Mouse (Mus musculus) MEL (cell line): ENCODE data around the gene Itpr2. TPM values are rescaled to one million over a fixed set of nuclear protein-coding genes. Genes with fewer than 3 reads are reported as not detected.

Experiments used
- DNase-seq: peaks from one replicate; pipeline ENCODE4 v3.0.0; 2011; ENCODE audit warnings: low read depth, low spot score
- H3K27ac ChIP-seq: 2 replicates; pipeline ENCODE4 v1.5.1; 2012; ENCODE audit warnings: low read depth, mild to moderate bottlenecking, control low read depth, low read length, moderate library complexity; ENCODE audit not compliant: control insufficient read depth
- H3K27me3 ChIP-seq, 2 experiments: fragments of 150-350 bp in 1 of 2; sonication (generic) in 1 of 2; 2 replicates each; pipeline ENCODE4 v1.6.1; 2012; ENCODE audit warnings: low read length in 2 of 2, mild to moderate bottlenecking in 2 of 2, improper control_type of control experiment in 1 of 2, moderate library complexity in 1 of 2; ENCODE audit not compliant: insufficient read depth in 2 of 2, control insufficient read depth in 1 of 2
- H3K36me3 ChIP-seq, 2 experiments: 2 replicates each; pipeline ENCODE4 v1.6.1; 2012 to 2014; ENCODE audit warnings: low read length in 2 of 2, improper control_type of control experiment in 1 of 2, inconsistent platforms in 1 of 2, mild to moderate bottlenecking in 1 of 2; ENCODE audit not compliant: insufficient read depth in 2 of 2, control insufficient read depth in 1 of 2
- H3K4me1 ChIP-seq, 2 experiments: fragments of 150-350 bp in 1 of 2; sonication (generic) in 1 of 2; 2 replicates each; pipeline ENCODE4 v1.6.1; 2012; ENCODE audit warnings: low read length in 2 of 2, improper control_type of control experiment in 1 of 2, mild to moderate bottlenecking in 1 of 2; ENCODE audit not compliant: insufficient read depth in 2 of 2, control insufficient read depth in 1 of 2
- H3K4me3 ChIP-seq, 2 experiments: fragments of 150-350 bp in 1 of 2; sonication (generic) in 1 of 2; 2 replicates each; pipeline ENCODE4 v1.5.1; 2012; ENCODE audit warnings: low read depth in 2 of 2, low read length in 2 of 2, mild to moderate bottlenecking in 2 of 2, moderate library complexity in 2 of 2, control low read depth in 1 of 2, improper control_type of control experiment in 1 of 2; ENCODE audit not compliant: control insufficient read depth in 1 of 2, insufficient read depth in 1 of 2
- H3K79me2 ChIP-seq: 2 replicates; pipeline ENCODE4 v1.6.1; 2012; ENCODE audit warnings: mild to moderate bottlenecking, low read length, moderate library complexity; ENCODE audit not compliant: control insufficient read depth, poor library complexity, insufficient read depth
- H3K9ac ChIP-seq: 2 replicates; pipeline ENCODE4 v1.6.1; 2012; ENCODE audit warnings: low read depth, mild to moderate bottlenecking, control low read depth, low read length, moderate library complexity; ENCODE audit not compliant: control insufficient read depth, poor library complexity, severe bottlenecking
- H3K9me3 ChIP-seq: fragments of 150-350 bp; sonication (generic); replicated peaks from 2 replicates; pipeline ENCODE4 v1.6.1; 2012; ENCODE audit warnings: mild to moderate bottlenecking, low read length, improper control_type of control experiment, moderate library complexity; ENCODE audit not compliant: insufficient read depth
- CHD2 ChIP-seq: IDR thresholded peaks from 2 replicates; pipeline ENCODE4 v1.6.1; 2011; ENCODE audit warnings: low read length, improper control_type of control experiment
- CTCF ChIP-seq, 3 experiments: IDR thresholded peaks in 2 of 3; conservative IDR thresholded peaks in 1 of 3; 2 replicates each; pipeline ENCODE4 v1.5.1; 2011 to 2012; ENCODE audit warnings: low read length in 3 of 3, low read depth in 2 of 3, mild to moderate bottlenecking in 2 of 3, improper control_type of control experiment in 1 of 3, inconsistent platforms in 1 of 3, mixed read lengths in 1 of 3, moderate library complexity in 1 of 3; ENCODE audit not compliant: control insufficient read depth in 1 of 3, insufficient read depth in 1 of 3, poor library complexity in 1 of 3, severe bottlenecking in 1 of 3
- ELF1 ChIP-seq: IDR thresholded peaks from 2 replicates; pipeline ENCODE4 v1.6.1; 2014; ENCODE audit warnings: low read depth, mild to moderate bottlenecking, inconsistent platforms, low read length, improper control_type of control experiment, moderate library complexity
- EP300 ChIP-seq, 2 experiments: IDR thresholded peaks; 2 replicates each; pipeline ENCODE4 v1.6.1; 2011; ENCODE audit warnings: improper control_type of control experiment in 2 of 2, low read length in 2 of 2, low read depth in 1 of 2, mild to moderate bottlenecking in 1 of 2
- ETS1 ChIP-seq: IDR thresholded peaks from 2 replicates; pipeline ENCODE4 v1.6.1; 2012; ENCODE audit warnings: low read depth, mild to moderate bottlenecking, inconsistent platforms, low read length, improper control_type of control experiment, moderate library complexity
- GABPA ChIP-seq: IDR thresholded peaks from 2 replicates; pipeline ENCODE4 v1.6.1; 2012; ENCODE audit warnings: low read depth, mild to moderate bottlenecking, inconsistent platforms, low read length, improper control_type of control experiment, moderate library complexity
- GATA1 ChIP-seq: IDR thresholded peaks from 2 replicates; pipeline ENCODE4 v1.6.1; 2011; ENCODE audit warnings: low read depth, low read length, improper control_type of control experiment
- HCFC1 ChIP-seq: IDR thresholded peaks from 2 replicates; pipeline ENCODE4 v1.6.1; 2012; ENCODE audit warnings: low read depth, mild to moderate bottlenecking, inconsistent platforms, low read length, improper control_type of control experiment, moderate library complexity
- JUND ChIP-seq: IDR thresholded peaks from 2 replicates; pipeline ENCODE4 v1.6.1; 2011; ENCODE audit warnings: low read depth, mild to moderate bottlenecking, improper control_type of control experiment, low read length
- KAT2A ChIP-seq: conservative IDR thresholded peaks from 2 replicates; pipeline ENCODE4 v1.6.1; 2012; ENCODE audit warnings: low read depth, low read length, improper control_type of control experiment, inconsistent platforms
- MAFK ChIP-seq: IDR thresholded peaks from 2 replicates; pipeline ENCODE4 v1.6.1; 2011; ENCODE audit warnings: low read depth, mild to moderate bottlenecking, low read length, improper control_type of control experiment, borderline replicate concordance
- MAX ChIP-seq: IDR thresholded peaks from 2 replicates; pipeline ENCODE4 v1.6.1; 2011; ENCODE audit warnings: low read length, improper control_type of control experiment
- MAZ ChIP-seq: IDR thresholded peaks from 2 replicates; pipeline ENCODE4 v1.6.1; 2012; ENCODE audit warnings: low read depth, mild to moderate bottlenecking, inconsistent platforms, low read length, improper control_type of control experiment
- MXI1 ChIP-seq: IDR thresholded peaks from 2 replicates; pipeline ENCODE4 v1.6.1; 2011; ENCODE audit warnings: mild to moderate bottlenecking, low read depth, low read length, improper control_type of control experiment
- MYC ChIP-seq: IDR thresholded peaks from 2 replicates; pipeline ENCODE4 v1.6.1; 2011; ENCODE audit warnings: low read depth, mild to moderate bottlenecking, low read length, improper control_type of control experiment, moderate library complexity
- NELFE ChIP-seq: IDR thresholded peaks from 2 replicates; pipeline ENCODE4 v1.6.1; 2011; ENCODE audit warnings: low read depth, low read length, improper control_type of control experiment
- NRF1 ChIP-seq: IDR thresholded peaks from 2 replicates; pipeline ENCODE4 v1.6.1; 2014; ENCODE audit warnings: low read depth, mild to moderate bottlenecking, inconsistent platforms, low read length, improper control_type of control experiment, moderate library complexity; ENCODE audit not compliant: poor library complexity, insufficient read depth, severe bottlenecking
- POLR2A ChIP-seq, 2 experiments: IDR thresholded peaks; 2 replicates each; pipeline ENCODE4 v1.6.1; 2011 to 2012; ENCODE audit warnings: low read length in 2 of 2, mild to moderate bottlenecking in 2 of 2, control low read depth in 1 of 2, improper control_type of control experiment in 1 of 2, low read depth in 1 of 2, moderate library complexity in 1 of 2; ENCODE audit not compliant: control insufficient read depth in 1 of 2, insufficient read depth in 1 of 2, poor library complexity in 1 of 2
- POLR2AphosphoS2 ChIP-seq: IDR thresholded peaks from 2 replicates; pipeline ENCODE4 v1.6.1; 2011; ENCODE audit warnings: low read length, improper control_type of control experiment
- RAD21 ChIP-seq: IDR thresholded peaks from 2 replicates; pipeline ENCODE4 v1.6.1; 2011; ENCODE audit warnings: mild to moderate bottlenecking, low read depth, low read length, improper control_type of control experiment
- RCOR1 ChIP-seq: IDR thresholded peaks from 2 replicates; pipeline ENCODE4 v1.6.1; 2012; ENCODE audit warnings: low read depth, mild to moderate bottlenecking, inconsistent platforms, low read length, improper control_type of control experiment
- SIN3A ChIP-seq: IDR thresholded peaks from 2 replicates; pipeline ENCODE4 v1.6.1; 2012; ENCODE audit warnings: low read length, improper control_type of control experiment, inconsistent platforms
- SMC3 ChIP-seq: IDR thresholded peaks from 2 replicates; pipeline ENCODE4 v1.6.1; 2011; ENCODE audit warnings: low read depth, low read length, improper control_type of control experiment
- TAL1 ChIP-seq: IDR thresholded peaks from 2 replicates; pipeline ENCODE4 v1.6.1; 2012; ENCODE audit warnings: mild to moderate bottlenecking, inconsistent platforms, low read length, moderate library complexity, mixed read lengths
- TBP ChIP-seq: IDR thresholded peaks from 2 replicates; pipeline ENCODE4 v1.8.0; 2011; ENCODE audit warnings: low read depth, low read length, improper control_type of control experiment
- TCF12 ChIP-seq: IDR thresholded peaks from 2 replicates; pipeline ENCODE4 v1.6.1; 2014; ENCODE audit warnings: low read depth, mild to moderate bottlenecking, inconsistent platforms, low read length, improper control_type of control experiment, moderate library complexity
- UBTF ChIP-seq: IDR thresholded peaks from 2 replicates; pipeline ENCODE4 v1.6.1; 2012; ENCODE audit warnings: low read depth, mild to moderate bottlenecking, inconsistent platforms, low read length, improper control_type of control experiment, moderate library complexity, borderline replicate concordance; ENCODE audit not compliant: insufficient read depth
- USF1 ChIP-seq: IDR thresholded peaks from 2 replicates; pipeline ENCODE4 v1.6.1; 2014; ENCODE audit warnings: low read depth, mild to moderate bottlenecking, inconsistent platforms, low read length, improper control_type of control experiment, moderate library complexity
- USF2 ChIP-seq, 2 experiments: IDR thresholded peaks; 2 replicates each; pipeline ENCODE4 v1.6.1; 2011 to 2012; ENCODE audit warnings: improper control_type of control experiment in 2 of 2, low read length in 2 of 2, borderline replicate concordance in 1 of 2, inconsistent platforms in 1 of 2, low read depth in 1 of 2, mild to moderate bottlenecking in 1 of 2; ENCODE audit not compliant: insufficient read depth in 1 of 2
- ZC3H11A ChIP-seq: IDR thresholded peaks from 2 replicates; pipeline ENCODE4 v1.6.1; 2012; ENCODE audit warnings: low read depth, mild to moderate bottlenecking, inconsistent platforms, low read length, improper control_type of control experiment
- polyA plus RNA-seq, 2 experiments: library from polyadenylated mRNA; stranded (reverse) in 1 of 2; unstranded in 1 of 2; fragments of >175 nt in 1 of 2; fragments of >200 nt in 1 of 2; gene quantifications; 2 replicates each; pipeline versions ENCODE4 v1.2.1 to v1.2.4; 2012; ENCODE audit warnings: low replicate concordance in 2 of 2, low read depth in 1 of 2; ENCODE audit not compliant: insufficient read length in 2 of 2, insufficient read depth in 1 of 2, missing spikeins in 1 of 2
- total RNA-seq: library from RNA; depleted of rRNA; stranded (reverse); fragments of 300-350 nt; gene quantifications from 2 replicates; pipeline ENCODE4 v1.2.3, GENCODE M21; 2012

Itpr2 gene
- total and polyA plus RNA-seq, 3 experiments: 1.5 to 3.0 TPM; not detected in 1

GRCm38 (mm10) chr6:146124479-146124878 is 377.5 kb downstream of the Itpr2 start (continued):
- no peak for TF ChIP-seq TBP
- TF ChIP-seq, all 39 proteins: peak for 0

DNA sequence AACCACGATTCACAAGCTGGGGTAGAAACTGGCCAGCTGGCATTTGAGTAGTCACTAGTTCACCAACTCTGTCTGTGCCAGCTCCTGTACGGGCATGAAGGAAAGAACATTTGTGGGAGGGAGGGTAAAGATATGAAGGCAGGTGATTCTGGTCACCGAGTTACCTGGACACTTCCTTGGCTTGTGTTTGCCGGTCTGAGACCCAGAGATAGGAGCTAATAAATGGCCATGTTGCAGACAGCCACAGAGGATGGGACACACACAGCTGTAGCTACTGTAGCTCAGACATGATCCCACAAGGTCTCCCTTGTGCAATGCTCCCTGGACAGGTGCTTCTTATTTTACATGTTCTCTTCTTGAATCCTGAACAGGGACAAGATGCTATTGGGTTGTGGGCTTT is 378.4 kb downstream of the Itpr2 start:
- no peak for DNase-seq
- peaks cover 0 to 10% of the 10 kb centered on the region in 2 experiments; a peak in 2 of 4 replicates for H3K4me1 ChIP-seq

GRCm38 (mm10) chr6:146120172-146120571 is 381.9 kb downstream of the Itpr2 start:
- no peak overlapping the region for H3K27ac ChIP-seq
- H3K4me1 ChIP-seq: peaks cover 0 to 10% of the 10 kb centered on the region in 2 experiments; a peak in 2 of 4 replicates
- H3K4me3 ChIP-seq: no peak overlapping the region
- no peaks in the 10 kb centered on the region for H3K79me2 ChIP-seq
- H3K36me3 ChIP-seq: peaks cover 0 to 5% of the 10 kb centered on the region in 2 experiments; a peak in 2 of 4 replicates
- no peaks in the 10 kb centered on the region for H3K9me3 ChIP-seq
- no peaks in the 10 kb centered on the region for H3K27me3 ChIP-seq
- peak; percentile 70 for DNase-seq
- H3K9ac ChIP-seq: no peak overlapping the region
- TF ChIP-seq RCOR1 (peak; percentile 60), MAZ (no peak), CHD2 (no peak), MAFK (no peak), USF1 (peak; percentile 63), GABPA (no peak), CTCF (IDR thresholded peaks at IDR 0.05 in 2 of 3, conservative IDR thresholded peaks at IDR 0.05 in 1 of 3; ENCODE audit: control insufficient read depth in 1 of 3, insufficient read depth in 1 of 3, low read depth in 2 of 3, low read length in 3 of 3, poor library complexity in 1 of 3, severe bottlenecking in 1 of 3) (no peak), KAT2A (no peak), TBP (no peak), RAD21 (no peak), TAL1 (0 out of 2 replicates have a peak, but pooled peaks have one; percentile 12), MAX (peak; percentile 70), ZC3H11A (no peak), NRF1 (no peak), POLR2AphosphoS2 (no peak), POLR2A (IDR thresholded peaks at IDR 0.05; ENCODE audit: control insufficient read depth in 1 of 2, insufficient read depth in 1 of 2, low read depth in 1 of 2, low read length in 2 of 2, poor library complexity in 1 of 2) (no peak), USF2 (IDR thresholded peaks at IDR 0.05; ENCODE audit: borderline replicate concordance in 1 of 2, insufficient read depth in 1 of 2, low read depth in 1 of 2, low read length in 2 of 2) (no peak), ELF1 (no peak), SMC3 (no peak), NELFE (no peak), MYC (peak; percentile 74; the same call in 1 of the 2 replicates), SIN3A (no peak), TCF12 (peak; percentile 40; the same call in 1 of the 2 replicates), EP300 (IDR thresholded peaks at IDR 0.05; ENCODE audit: low read depth in 1 of 2, low read length in 2 of 2) (peak; percentile 64 to 67), UBTF (no peak), GATA1 (peak; percentile 61), ETS1 (peak; percentile 88)

More for the DNA sequence above, 378.4 kb downstream of the Itpr2 start:
- Histone ChIP-seq H3K27me3 (no peaks in the 10 kb centered on the region), H3K4me3 (no peak overlapping the region), H3K9me3 (no peaks in the 10 kb centered on the region), H3K9ac (no peak overlapping the region), H3K27ac (no peak overlapping the region), H3K36me3 (peaks cover 0 to 5% of the 10 kb centered on the region in 2 experiments; a peak in 2 of 4 replicates), H3K79me2 (no peaks in the 10 kb centered on the region)
- TF ChIP-seq JUND (no peak), HCFC1 (no peak), ELF1 (no peak), CHD2 (no peak), ZC3H11A (no peak), MAZ (no peak), MXI1 (no peak), POLR2A (IDR thresholded peaks at IDR 0.05; ENCODE audit: control insufficient read depth in 1 of 2, insufficient read depth in 1 of 2, low read depth in 1 of 2, low read length in 2 of 2, poor library complexity in 1 of 2) (no peak), TCF12 (no peak), RAD21 (no peak)
